Mouse (Mus musculus) left cerebral cortex, adult 2 months (tissue): ENCODE measurements around the gene Theg. TPM values are rescaled to one million over a fixed set of nuclear protein-coding genes. Genes with fewer than 3 reads are reported as not detected.

Source experiments
- DNase-seq, 2 experiments: peaks; one replicate each; pipeline ENCODE4 v3.0.0; 2021 to 2022; ENCODE audit warnings: low spot score in 2 of 2, mixed read lengths in 1 of 2; ENCODE audit errors: extremely low spot score in 1 of 2
- H3K27ac ChIP-seq: fragments of 200-600 bp; 2 replicates; pipeline ENCODE4 v1.8.1; 2022
- H3K4me3 ChIP-seq: fragments of 200-600 bp; 2 replicates; pipeline ENCODE4 v1.8.1; 2022
- CTCF ChIP-seq: fragments of 200-600 bp; IDR thresholded peaks from 2 replicates; pipeline ENCODE4 v1.8.1; 2022; ENCODE audit warnings: antibody characterized with exemption, mild to moderate bottlenecking, moderate library complexity
- intact Hi-C: fragments of 180-260 bp; cut with DNase I; formaldehyde crosslinking; loops from one replicate; pipeline ENCODE4 v1.15.1; 2025
- total RNA-seq, 2 experiments: library from RNA; stranded (reverse); gene quantifications; 2 replicates each; pipeline ENCODE4 v1.2.3; 2021

Theg gene
- total RNA-seq, 2 experiments from 2014 or later: 0.87 to 1.4 TPM

DNA sequence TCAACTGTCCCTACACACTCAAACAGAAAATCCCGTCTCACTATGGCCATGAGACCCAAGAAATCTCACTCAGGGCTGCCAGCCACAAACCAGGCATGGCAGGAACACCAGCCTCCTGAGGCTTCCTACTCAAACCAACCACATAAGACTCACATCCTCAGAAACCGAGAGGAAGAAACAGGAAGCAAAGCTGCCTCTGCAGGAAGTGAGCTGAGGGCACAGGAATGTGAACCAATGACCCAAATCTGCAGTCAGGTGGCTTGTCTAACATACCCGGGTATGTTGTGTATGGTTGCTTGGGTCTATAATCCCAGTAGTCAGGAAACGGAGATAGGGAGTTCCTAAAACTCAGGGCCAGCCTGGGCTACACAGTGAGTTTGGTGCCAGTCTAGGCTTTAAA is 48.3 kb downstream of the Theg start:
- no peak for TF ChIP-seq CTCF
- peak in 1 of 2 experiments; percentile 7 for DNase-seq
- Histone ChIP-seq H3K4me3 (no peak overlapping the region), H3K27ac (no peak overlapping the region)
- intact Hi-C loops: no loop called here

DNA sequence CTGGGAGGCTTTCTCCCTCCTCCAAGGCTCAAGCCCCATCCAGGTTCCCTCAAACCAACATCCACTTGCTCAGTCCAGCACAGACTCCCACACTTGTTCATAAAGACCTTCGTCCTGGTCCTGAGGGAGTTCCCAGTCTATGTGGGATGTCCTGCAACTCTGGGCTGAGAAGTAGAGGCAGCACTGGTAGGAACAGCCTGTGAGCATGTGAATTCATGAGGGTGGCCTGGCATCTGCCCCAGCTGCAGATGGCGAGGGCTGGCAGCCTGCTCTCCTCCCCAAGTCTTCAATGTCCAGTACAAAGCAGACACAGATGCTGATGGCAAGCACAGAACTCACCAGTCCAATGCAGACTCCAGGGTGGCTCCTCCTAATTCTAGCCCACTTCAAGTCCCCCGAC is 48.8 kb downstream of the Theg start:
- TF ChIP-seq CTCF: no peak
- no peak overlapping the region for H3K27ac ChIP-seq
- H3K4me3 ChIP-seq: no peak overlapping the region
- intact Hi-C loops: no loop called here
- DNase-seq: no peak

DNA sequence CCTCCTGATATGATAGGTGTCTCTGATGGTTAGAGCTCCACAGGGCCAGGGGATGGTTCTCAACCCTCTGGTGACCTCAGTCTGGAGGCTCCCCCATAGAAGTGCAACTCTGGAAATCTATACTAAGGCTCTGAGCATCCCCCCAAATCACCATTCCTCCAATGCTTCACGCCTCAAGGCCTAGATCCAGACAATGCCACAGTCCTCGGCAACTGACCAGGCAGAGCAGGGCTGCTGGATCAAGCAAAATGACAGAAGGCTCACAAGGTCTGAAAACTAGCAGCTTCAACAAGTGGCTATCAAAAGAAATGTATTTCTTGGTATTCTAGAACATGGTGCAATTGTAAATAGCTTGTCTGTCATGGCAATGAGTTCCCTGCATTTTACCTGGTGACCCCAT is 49.4 kb downstream of the Theg start:
- no peak for TF ChIP-seq CTCF
- Histone ChIP-seq H3K4me3 (no peak overlapping the region), H3K27ac (no peak overlapping the region)
- intact Hi-C loops: no loop called here
- no peak for DNase-seq

DNA sequence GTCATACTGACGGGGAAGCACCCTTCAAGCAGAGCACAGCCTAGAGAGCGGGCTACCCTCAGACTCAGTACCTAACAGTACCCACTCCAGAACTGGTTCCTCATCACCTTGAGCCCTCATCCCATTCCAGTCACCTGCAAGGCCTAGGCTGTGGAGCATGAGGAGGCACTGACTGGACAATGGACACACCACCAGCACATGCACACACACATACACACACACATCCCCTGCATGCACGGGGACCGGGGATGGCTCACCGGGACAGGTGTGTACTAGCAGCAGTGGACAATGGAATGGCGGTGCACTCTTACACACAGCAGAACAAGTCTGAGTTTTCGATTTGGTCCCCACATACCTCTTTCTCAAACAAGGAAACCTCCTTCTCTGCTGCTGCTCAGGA is 49.9 kb downstream of the Theg start:
- Histone ChIP-seq H3K4me3 (no peak overlapping the region), H3K27ac (no peak overlapping the region)
- intact Hi-C loops: no loop called here
- no peak for TF ChIP-seq CTCF
- DNase-seq: no peak

DNA sequence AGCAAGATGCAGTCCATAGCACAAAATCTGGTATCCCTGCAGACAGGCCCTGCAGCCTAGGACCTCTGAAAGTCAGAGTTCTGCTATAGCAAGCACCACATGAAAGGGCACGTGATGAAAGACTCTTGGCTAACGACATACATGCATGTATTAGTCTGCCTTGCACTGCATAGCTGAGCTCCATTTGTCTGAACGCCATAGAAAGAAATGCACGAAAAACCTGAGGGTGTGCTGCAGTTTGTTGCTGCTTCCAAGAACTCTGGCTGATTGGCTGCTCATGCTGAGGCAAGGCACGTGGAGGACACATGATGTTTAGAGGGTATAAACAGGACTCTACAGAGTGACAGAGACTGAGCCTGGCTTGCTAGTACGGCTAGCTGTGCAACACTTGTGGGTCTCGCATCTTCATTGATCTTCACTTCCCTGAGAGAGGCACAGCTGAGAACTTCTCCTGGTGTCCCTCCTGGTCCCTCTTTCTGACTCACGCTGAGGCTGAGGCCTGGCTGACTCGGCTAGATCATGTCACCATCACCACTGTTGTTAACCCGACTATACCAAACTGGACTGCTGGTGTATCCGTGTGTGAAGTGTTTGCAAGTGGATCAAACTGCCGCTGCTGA is 50.6 kb downstream of the Theg start:
- no peak for DNase-seq
- no peak overlapping the region for H3K4me3 ChIP-seq
- H3K27ac ChIP-seq: no peak overlapping the region
- intact Hi-C loops: no loop called here
- TF ChIP-seq CTCF: no peak

DNA sequence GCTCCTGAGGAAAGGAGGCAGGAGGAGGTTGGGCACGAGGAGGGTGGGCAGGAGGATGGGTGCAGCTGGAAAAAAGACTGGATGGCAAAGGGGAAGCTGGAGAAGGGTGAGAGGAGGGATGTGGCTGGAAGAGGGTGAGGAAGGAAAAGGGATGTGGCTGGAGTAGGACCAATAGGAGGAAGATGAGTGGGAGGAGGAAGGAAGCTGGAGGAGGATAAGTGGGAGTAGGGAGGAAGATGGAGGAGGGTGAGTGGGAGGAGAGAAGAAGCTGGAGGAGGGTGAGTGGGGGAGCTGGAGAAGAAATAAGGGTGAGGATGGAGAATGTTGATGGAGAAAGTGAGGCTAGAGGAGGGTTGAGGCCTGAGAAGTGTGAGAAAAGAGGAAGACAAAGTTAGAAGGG is 51.7 kb downstream of the Theg start:
- Histone ChIP-seq H3K4me3 (no peak overlapping the region), H3K27ac (no peak overlapping the region)
- no peak for DNase-seq
- no peak for TF ChIP-seq CTCF
- intact Hi-C loops: no loop called here

DNA sequence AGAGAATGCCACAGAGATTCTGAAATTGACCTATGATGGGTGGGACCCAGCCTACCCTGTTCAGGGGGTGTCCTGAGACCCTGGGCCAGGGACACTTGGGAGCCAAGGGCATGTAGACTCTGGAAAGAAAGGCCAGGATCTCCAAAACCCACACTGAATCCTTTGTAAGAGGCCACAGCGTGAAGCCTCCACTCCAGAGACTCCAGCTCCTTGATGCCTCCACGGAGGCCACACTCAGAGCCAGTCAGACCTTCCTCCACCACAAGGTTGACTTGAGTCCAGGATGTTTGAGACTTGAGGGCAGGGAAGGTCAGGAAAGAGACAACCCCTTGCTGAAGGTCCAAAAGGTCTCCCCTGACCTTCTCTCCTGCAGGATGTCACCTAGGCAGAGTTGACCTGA is 52.7 kb downstream of the Theg start:
- intact Hi-C loops: no loop called here
- Histone ChIP-seq H3K27ac (no peak overlapping the region), H3K4me3 (no peak overlapping the region)
- no peak for DNase-seq
- TF ChIP-seq CTCF: no peak

DNA sequence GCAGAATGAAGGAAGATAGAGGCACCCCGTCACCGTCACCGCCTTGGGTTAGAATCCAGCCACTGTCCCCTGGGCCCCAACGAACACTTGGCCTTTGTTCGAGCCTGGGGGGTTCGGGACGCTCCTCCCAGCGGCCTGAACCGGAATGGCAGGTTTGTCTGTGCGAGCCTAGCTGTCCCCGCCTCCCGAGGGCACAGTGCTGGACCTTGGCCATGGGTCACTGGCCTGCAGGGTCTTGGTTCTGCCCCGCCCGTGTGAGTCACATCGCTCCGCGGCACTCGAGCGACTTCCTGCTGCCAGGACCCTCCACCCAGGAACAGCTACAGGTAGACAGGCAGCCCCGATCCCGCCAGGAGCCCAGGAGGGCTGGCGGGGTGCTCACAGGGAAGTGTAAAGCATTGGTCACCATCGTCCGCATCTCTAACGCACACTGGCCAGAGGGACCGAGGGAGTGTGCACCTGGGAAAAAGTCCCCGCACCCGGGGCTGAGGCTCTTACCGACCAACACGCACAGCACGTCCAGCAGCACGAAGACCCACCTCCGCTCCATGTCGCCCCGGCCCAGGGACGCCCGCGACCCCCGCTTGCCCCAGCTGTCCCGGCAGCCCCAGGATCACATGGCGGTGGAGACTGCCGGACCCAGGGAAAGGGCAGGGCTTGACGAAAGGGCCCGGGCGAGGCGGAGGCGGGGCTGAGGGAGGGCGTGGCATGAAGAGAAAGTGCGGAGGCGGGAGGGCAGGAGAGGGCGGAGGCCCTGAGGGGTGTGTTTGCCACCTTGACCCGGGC is 53.8 kb downstream of the Theg start, which contains the start of gene Plpp2:
Plpp2 (minus strand) TSS at position 671 of the 786 bp plus-strand sequence.
- no peak within 1 kb of the TSS for H3K27ac ChIP-seq
- peak; percentile 53 for TF ChIP-seq CTCF

DNA sequence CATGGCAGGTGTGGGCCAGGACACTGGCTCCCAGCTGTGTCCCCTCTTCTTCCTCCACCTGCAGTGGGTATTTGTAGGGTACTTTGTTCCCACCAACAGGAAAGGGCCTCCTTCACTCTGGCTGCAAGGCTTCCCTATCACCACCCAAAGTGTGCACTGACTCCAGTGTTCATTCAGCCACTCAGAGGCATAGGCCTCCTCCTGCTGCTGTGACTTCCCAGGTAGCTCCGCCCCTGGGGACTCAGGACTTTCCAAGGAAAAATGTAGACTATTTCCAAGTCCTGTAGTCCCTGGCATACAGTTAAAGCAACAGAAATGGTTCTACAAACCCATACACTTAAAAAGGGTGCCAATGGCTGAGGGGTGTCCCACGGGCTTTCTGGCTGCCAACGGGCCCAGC is 54.5 kb downstream of the Theg start:
- Histone ChIP-seq H3K27ac (no peak overlapping the region), H3K4me3 (peak overlapping the region; percentile 50; the same call in 1 of the 2 replicates)
- no peak for TF ChIP-seq CTCF
- DNase-seq: no peak
- intact Hi-C loops: no loop called here

More for the DNA sequence above, 53.8 kb downstream of the Theg start, which contains the start of gene Plpp2:
- no peak for DNase-seq
- H3K4me3 ChIP-seq: peak within 1 kb of the TSS; percentile 50
- intact Hi-C loops: no loop called here

DNA sequence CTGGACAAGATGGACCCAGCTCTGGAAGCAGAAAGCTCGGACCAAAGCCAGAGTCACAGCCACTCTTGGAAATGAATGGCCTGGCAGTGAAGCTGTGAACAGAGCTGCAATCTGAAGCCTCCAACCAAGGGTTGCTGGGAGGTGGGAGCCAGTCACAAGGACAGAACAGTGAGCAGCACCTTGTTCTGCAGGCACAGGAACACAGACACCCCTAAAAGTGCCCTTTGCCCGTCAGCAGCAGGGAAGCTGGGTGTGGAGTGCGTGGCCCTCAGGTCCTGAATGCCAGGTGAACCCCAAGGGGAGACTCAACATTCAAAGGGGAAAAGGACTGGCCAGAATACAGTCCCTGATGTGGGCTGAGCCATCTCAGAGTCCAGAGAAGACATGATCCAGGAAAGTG is 55.5 kb downstream of the Theg start:
- TF ChIP-seq CTCF: no peak
- no peak for DNase-seq
- Histone ChIP-seq H3K4me3 (no peak overlapping the region), H3K27ac (no peak overlapping the region)
- intact Hi-C loops: no loop called here

DNA sequence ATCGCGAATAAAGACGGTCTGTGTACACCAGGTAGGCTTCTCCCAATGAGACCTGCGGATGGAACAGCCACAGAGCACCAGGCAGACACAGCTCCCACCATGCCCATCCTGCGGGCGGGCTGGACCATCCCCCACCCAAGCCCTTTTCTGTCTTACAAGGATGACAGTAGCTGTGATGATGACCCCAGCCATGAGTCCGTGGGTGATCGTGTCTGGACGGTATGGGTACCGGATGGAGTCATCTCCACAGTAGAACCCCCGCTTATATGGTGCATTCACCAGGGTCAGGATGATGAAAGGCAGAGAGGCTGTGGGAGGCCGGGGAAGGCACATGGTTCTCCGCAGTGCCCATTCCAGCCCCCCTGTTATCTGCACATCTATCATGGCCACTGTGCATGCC is 56.4 kb downstream of the Theg start:
- no peak overlapping the region for H3K27ac ChIP-seq
- TF ChIP-seq CTCF: no peak
- intact Hi-C loops: no loop called here
- DNase-seq: no peak
- H3K4me3 ChIP-seq: no peak overlapping the region

DNA sequence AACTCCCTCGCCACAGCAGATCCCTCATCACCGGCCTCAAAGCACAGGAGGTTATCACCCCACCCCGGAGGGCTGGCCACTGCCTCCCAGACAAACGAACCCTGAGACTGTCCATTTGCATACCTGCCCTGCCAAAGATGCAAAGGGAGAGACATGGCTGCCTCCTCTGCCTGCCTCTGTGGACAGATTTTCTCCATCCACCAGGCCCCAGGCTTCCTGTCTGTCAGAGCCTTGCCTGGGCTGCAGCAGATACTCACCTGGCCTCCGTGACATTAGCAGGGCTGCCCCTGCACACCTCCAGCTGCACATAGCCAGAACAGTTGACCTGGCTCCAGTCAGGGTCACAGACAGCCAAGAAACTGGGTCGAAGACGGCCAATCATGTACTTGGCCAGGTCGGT is 56.9 kb downstream of the Theg start:
- intact Hi-C loops: no loop called here
- no peak overlapping the region for H3K27ac ChIP-seq
- no peak overlapping the region for H3K4me3 ChIP-seq
- DNase-seq: no peak
- no peak for TF ChIP-seq CTCF

DNA sequence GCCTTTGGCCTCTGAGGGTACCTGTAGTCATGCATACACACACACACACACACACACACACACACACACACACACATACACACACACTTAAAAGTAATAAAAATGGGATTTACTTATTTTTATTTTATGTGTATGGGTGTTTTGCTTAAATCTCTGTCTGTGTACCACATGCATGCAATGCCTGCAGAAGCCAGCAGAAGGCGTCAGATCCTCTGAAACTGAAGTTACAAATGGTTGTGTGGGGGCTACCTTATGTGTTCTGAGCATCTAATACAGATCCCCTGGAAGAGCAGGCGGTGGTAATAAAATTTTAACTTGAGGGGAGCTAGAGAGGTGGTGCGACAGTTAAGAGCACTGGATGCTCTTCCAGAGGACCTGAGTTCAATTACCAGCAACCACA is 59.0 kb downstream of the Theg start:
- TF ChIP-seq CTCF: no peak
- no peak for DNase-seq
- intact Hi-C loops: no loop called here
- no peak overlapping the region for H3K4me3 ChIP-seq
- H3K27ac ChIP-seq: no peak overlapping the region
